ENCODE assay signal across 8 mouse cellular contexts in the genomic region with DNA sequence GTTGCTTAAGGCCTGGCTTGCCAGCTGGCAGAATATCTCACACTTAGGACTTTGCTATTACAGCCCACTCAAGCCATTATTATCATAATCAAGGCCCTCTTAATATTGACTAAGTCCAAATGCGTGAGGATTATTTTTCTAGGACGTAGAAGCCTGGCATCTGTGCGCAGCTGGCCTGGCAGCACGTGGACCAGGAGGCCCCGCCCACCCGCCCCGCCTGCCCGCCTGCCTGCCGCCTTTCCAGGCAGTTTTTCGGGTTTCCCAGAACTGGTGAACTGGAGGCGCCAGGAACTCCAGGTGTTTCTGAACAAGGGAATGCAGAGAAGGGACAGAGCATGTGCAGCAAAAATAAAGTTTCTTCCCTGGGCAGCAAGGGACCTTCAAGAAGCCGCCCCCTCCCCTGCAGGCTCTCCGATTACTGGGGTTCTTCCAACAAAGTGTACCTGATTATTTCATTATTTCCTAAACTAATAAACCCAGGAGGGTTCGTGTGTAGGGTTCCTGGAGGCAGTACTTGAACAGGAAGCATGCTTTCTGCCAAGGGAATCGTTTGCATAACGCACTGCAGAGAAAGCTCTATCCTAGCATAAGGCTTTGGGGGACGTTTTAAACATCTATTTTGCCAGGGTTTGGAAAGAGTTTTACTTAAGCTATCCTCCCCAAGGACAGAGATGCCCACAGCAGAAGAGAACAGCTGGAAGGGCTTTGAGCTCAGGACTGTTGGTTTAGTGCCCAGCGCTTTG. TPM values are rescaled to one million over a fixed set of nuclear protein-coding genes. Genes with fewer than 3 reads are reported as not detected.
DNase-seq lines count a peak whose midpoint lies in the region; ATAC-seq and TF ChIP-seq lines count a peak whose summit lies in the region.
"Had no signal": no experiment of that assay in that cellular context is flagged by ENCODE, and none has a peak within 500 bp of the region (broad histone marks: within the 10 kb centered on the region; RNA-seq: fewer than 3 reads in every experiment).

No protein-coding gene starts in this region.

- DNase-seq in embryo, embryonic 11 days: peak; percentile 60
- DNase-seq in forebrain, embryonic 14.5 days (ENCODE audit: low spot score): peak; percentile 64
- peak; percentile 70 for DNase-seq in liver, adult 2 months (ENCODE audit: extremely low read depth, low read depth, low spot score)
- no peak for DNase-seq in neural tube, embryonic 11.5 days (ENCODE audit: low spot score)
- DNase-seq in frontal cortex, postnatal 10 days (ENCODE audit: low spot score in 2 of 2): no peak

- 0 out of 2 replicates have a peak overlapping the region, but pooled peaks have one; percentile 4 for H3K4me3 ChIP-seq in forebrain, embryonic 14.5 days (ENCODE audit: low read depth, low read length)
- no peak overlapping the region for H3K4me3 ChIP-seq in hindbrain, embryonic 12.5 days
- no peak overlapping the region for H3K4me3 ChIP-seq in liver, adult 2 months (ENCODE audit: insufficient read depth, low read depth, low read length)
- no peak overlapping the region for H3K4me3 ChIP-seq in neural tube, embryonic 11.5 days (ENCODE audit: low read depth, low read length)

- TF ChIP-seq CTCF in liver, adult 2 months (IDR thresholded peaks at IDR 0.05; ENCODE audit: low read depth, low read length): no peak

- ATAC-seq in forebrain, embryonic 14.5 days: peak; percentile 88
- no peak for ATAC-seq in hindbrain, embryonic 12.5 days (ENCODE audit: low FRiP score)
- peak; percentile 38; the same call in 1 of the 2 replicates for ATAC-seq in neural tube, embryonic 11.5 days (ENCODE audit: insufficient read depth, low FRiP score, low TSS enrichment)
- no peak for ATAC-seq in monocyte, adult 5-6 weeks (replicated peaks; ENCODE audit: insufficient number of reproducible peaks, low FRiP score, low TSS enrichment, poor library complexity, severe bottlenecking)

- H3K27ac ChIP-seq in forebrain, embryonic 14.5 days (ENCODE audit: low read depth, low read length): no peak overlapping the region
- no peak overlapping the region for H3K27ac ChIP-seq in hindbrain, embryonic 12.5 days
- peak overlapping the region; percentile 94 for H3K27ac ChIP-seq in liver, adult 2 months (replicated peaks; ENCODE audit: insufficient read depth, low read depth, low read length)
- no peak overlapping the region for H3K27ac ChIP-seq in neural tube, embryonic 11.5 days (ENCODE audit: low read depth, low read length)

- H3K4me1 ChIP-seq in forebrain, embryonic 14.5 days (ENCODE audit: control insufficient read depth, insufficient read depth, low read length): no peaks in the 10 kb centered on the region
- peaks cover 6% of the 10 kb centered on the region for H3K4me1 ChIP-seq in hindbrain, embryonic 12.5 days
- peaks cover 27% of the 10 kb centered on the region for H3K4me1 ChIP-seq in liver, adult 2 months (ENCODE audit: control insufficient read depth, insufficient read depth, low read length)
- peaks cover 6% of the 10 kb centered on the region; the same call in 1 of the 2 replicates for H3K4me1 ChIP-seq in neural tube, embryonic 11.5 days (ENCODE audit: control insufficient read depth, insufficient read depth, low read length)

- peak overlapping the region; percentile 43 for H3K4me2 ChIP-seq in forebrain, embryonic 14.5 days (ENCODE audit: low read length)
- H3K4me2 ChIP-seq in hindbrain, embryonic 12.5 days (replicated peaks): peak overlapping the region; percentile 45
- peak overlapping the region; percentile 28 for H3K4me2 ChIP-seq in neural tube, embryonic 11.5 days (ENCODE audit: low read depth)

- 17% methylated on average over 18 of the region's 18 CpGs for WGBS in forebrain, embryonic 14.5 days
- 20% methylated on average over 18 of the region's 18 CpGs for WGBS in hindbrain, embryonic 12.5 days
- WGBS in liver, adult 2 months: 12% methylated on average over 18 of the region's 18 CpGs
- WGBS in neural tube, embryonic 11.5 days: 16% methylated on average over 18 of the region's 18 CpGs

- no peaks in the 10 kb centered on the region for H3K36me3 ChIP-seq in forebrain, embryonic 14.5 days (ENCODE audit: control insufficient read depth, insufficient read depth, low read length)
- no peaks in the 10 kb centered on the region for H3K36me3 ChIP-seq in hindbrain, embryonic 12.5 days
- no peaks in the 10 kb centered on the region for H3K36me3 ChIP-seq in liver, adult 2 months (ENCODE audit: control insufficient read depth, insufficient read depth, low read length)
- no peaks in the 10 kb centered on the region for H3K36me3 ChIP-seq in neural tube, embryonic 11.5 days (ENCODE audit: control insufficient read depth, insufficient read depth, low read length)

- H3K27me3 ChIP-seq in forebrain, embryonic 14.5 days (replicated peaks; ENCODE audit: control insufficient read depth, insufficient read depth, low read length): no peaks in the 10 kb centered on the region
- no peaks in the 10 kb centered on the region for H3K27me3 ChIP-seq in hindbrain, embryonic 12.5 days
- no peaks in the 10 kb centered on the region for H3K27me3 ChIP-seq in liver, adult 2 months (ENCODE audit: control insufficient read depth, insufficient read depth, low read length)
- no peaks in the 10 kb centered on the region for H3K27me3 ChIP-seq in neural tube, embryonic 11.5 days (ENCODE audit: control insufficient read depth, insufficient read depth, low read length)

- no peak for TF ChIP-seq POLR2A in liver, adult 2 months (IDR thresholded peaks at IDR 0.05; ENCODE audit: extremely low read depth, insufficient read depth, low read length)

- H3K9me3 ChIP-seq in forebrain, embryonic 14.5 days (replicated peaks; ENCODE audit: control insufficient read depth, low read length): no peaks in the 10 kb centered on the region
- no peaks in the 10 kb centered on the region for H3K9me3 ChIP-seq in hindbrain, embryonic 12.5 days (replicated peaks)
- H3K9me3 ChIP-seq in neural tube, embryonic 11.5 days (ENCODE audit: control insufficient read depth, low read length): no peaks in the 10 kb centered on the region

- H3K9ac ChIP-seq in forebrain, embryonic 14.5 days (ENCODE audit: low read length): 0 out of 2 replicates have a peak overlapping the region, but pooled peaks have one; percentile 13
- peak overlapping the region; percentile 35; the same call in 1 of the 2 replicates for H3K9ac ChIP-seq in hindbrain, embryonic 12.5 days
- H3K9ac ChIP-seq in liver, adult 2 months (ENCODE audit: low read depth, low read length): peak overlapping the region; percentile 54; the same call in 1 of the 2 replicates
- H3K9ac ChIP-seq in neural tube, embryonic 11.5 days (ENCODE audit: low read length): no peak overlapping the region

- H3K79me2 ChIP-seq in liver, adult 2 months (ENCODE audit: control insufficient read depth, insufficient read depth, low read length): no peaks in the 10 kb centered on the region

RNA-seq across cellular contexts. Expression of gene Erp27, which starts 8.4 kb away (rescaled TPM):
- 0.23 and 0.28 TPM in 2 replicates for polyA plus RNA-seq in forebrain, embryonic 14.5 days (2014; fragmentation: Nextera tagmentation; extraction: Ambion mirVana)
- polyA plus RNA-seq in hindbrain, embryonic 12.5 days (2016; fragmentation: Nextera tagmentation; extraction: Ambion mirVana): not detected in 2 replicates
- total RNA-seq in liver, adult 2 months (2014; rRNA removed): 0.40 and 1.8 TPM in 2 replicates
- 0.37 and 0.55 TPM in 2 replicates for polyA plus RNA-seq in liver, adult 2 months (2012; rRNA removed)
- 0.23 and 0.50 TPM in 2 replicates for polyA plus RNA-seq in neural tube, embryonic 11.5 days (2014; fragmentation: Nextera tagmentation; extraction: Ambion mirVana)
- total RNA-seq in monocyte, adult 5-6 weeks (2017): 3.7 to 8.5 TPM (median 5.7 TPM) in 3 replicates

RNA-seq across cellular contexts. Expression of gene Pde6h, which starts 10.1 kb away (rescaled TPM):
- not detected in 2 replicates for polyA plus RNA-seq in forebrain, embryonic 14.5 days (2014; fragmentation: Nextera tagmentation; extraction: Ambion mirVana)
- polyA plus RNA-seq in hindbrain, embryonic 12.5 days (2016; fragmentation: Nextera tagmentation; extraction: Ambion mirVana): not detected in 2 replicates
- total RNA-seq in liver, adult 2 months (2014; rRNA removed): under 0.01 and 0.07 TPM in 2 replicates
- 0.05 TPM in 1 of 2 replicates, not detected in the other for polyA plus RNA-seq in liver, adult 2 months (2012; rRNA removed)
- not detected in 2 replicates for polyA plus RNA-seq in neural tube, embryonic 11.5 days (2014; fragmentation: Nextera tagmentation; extraction: Ambion mirVana)
- total RNA-seq in monocyte, adult 5-6 weeks (2017): 0.10 TPM in 1 of 3 replicates, not detected in the others
- polyA plus RNA-seq: liver, embryonic 16.5 days had no signal

RNA-seq across cellular contexts. Expression of gene Arhgdib, which starts 28.1 kb away (rescaled TPM):
- polyA plus RNA-seq in forebrain, embryonic 14.5 days (2014; fragmentation: Nextera tagmentation; extraction: Ambion mirVana): 17.9 and 18.8 TPM in 2 replicates
- 27.7 and 29.0 TPM in 2 replicates for polyA plus RNA-seq in hindbrain, embryonic 12.5 days (2016; fragmentation: Nextera tagmentation; extraction: Ambion mirVana)
- total RNA-seq in liver, adult 2 months (2014; rRNA removed): 5.3 and 7.7 TPM in 2 replicates
- 10.3 and 11.9 TPM in 2 replicates for polyA plus RNA-seq in liver, adult 2 months (2012; rRNA removed)
- polyA plus RNA-seq in neural tube, embryonic 11.5 days (2014; fragmentation: Nextera tagmentation; extraction: Ambion mirVana): 27.2 and 29.7 TPM in 2 replicates
- total RNA-seq in monocyte, adult 5-6 weeks (2017): 977 to 1,211 TPM (median 1,012 TPM) in 3 replicates

RNA-seq across cellular contexts. Expression of gene Mgp, which starts 37.9 kb away (rescaled TPM):
- 5.0 and 9.4 TPM in 2 replicates for polyA plus RNA-seq in forebrain, embryonic 14.5 days (2014; fragmentation: Nextera tagmentation; extraction: Ambion mirVana)
- polyA plus RNA-seq in hindbrain, embryonic 12.5 days (2016; fragmentation: Nextera tagmentation; extraction: Ambion mirVana): 16.6 and 35.9 TPM in 2 replicates
- total RNA-seq in liver, adult 2 months (2014; rRNA removed): 10.0 and 10.9 TPM in 2 replicates
- 7.3 and 11.9 TPM in 2 replicates for polyA plus RNA-seq in liver, adult 2 months (2012; rRNA removed)
- polyA plus RNA-seq in neural tube, embryonic 11.5 days (2014; fragmentation: Nextera tagmentation; extraction: Ambion mirVana): 8.3 and 10.3 TPM in 2 replicates
- total RNA-seq in monocyte, adult 5-6 weeks (2017): not detected in 3 replicates

RNA-seq across cellular contexts. Expression of gene Art4, which starts 56.0 kb away (rescaled TPM):
- 0.14 TPM in 1 of 2 replicates, not detected in the other for polyA plus RNA-seq in forebrain, embryonic 14.5 days (2014; fragmentation: Nextera tagmentation; extraction: Ambion mirVana)
- 0.47 and 0.75 TPM in 2 replicates for polyA plus RNA-seq in hindbrain, embryonic 12.5 days (2016; fragmentation: Nextera tagmentation; extraction: Ambion mirVana)
- total RNA-seq in liver, adult 2 months (2014; rRNA removed): 1.8 and 1.9 TPM in 2 replicates
- polyA plus RNA-seq in liver, adult 2 months (2012; rRNA removed): 0.93 and 1.1 TPM in 2 replicates
- 1.0 and 1.6 TPM in 2 replicates for polyA plus RNA-seq in neural tube, embryonic 11.5 days (2014; fragmentation: Nextera tagmentation; extraction: Ambion mirVana)
- total RNA-seq in monocyte, adult 5-6 weeks (2017): not detected in 3 replicates

Comparison
In these comparisons a context has a peak if more than half of its experiments do, and no peak if none do; other contexts are left out.
1. DNase-seq: peak in embryo, embryonic 11 days (single experiment), forebrain, embryonic 14.5 days (single experiment) and liver, adult 2 months (single experiment); none in neural tube, embryonic 11.5 days (single experiment) and frontal cortex, postnatal 10 days (0 of 2).
2. ATAC-seq: peak in forebrain, embryonic 14.5 days (single experiment) and neural tube, embryonic 11.5 days (single experiment); none in hindbrain, embryonic 12.5 days (single experiment) and monocyte, adult 5-6 weeks (single experiment).
3. Peak in every context shown above with its lines, with median percentiles within 50 percentile points of each other: H3K4me2 ChIP-seq.